Mouse (Mus musculus): ENCODE measurements at regions not wholly inside any gene's neighbourhood (a gene's known extent, or its start where the extent isn't known, plus 50 kb on each side); places are given as distances from the start of the nearest gene placed in this dataset.

- TF ChIP-seq POLR2A (IDR thresholded peaks at IDR 0.05; ENCODE audit: borderline replicate concordance, insufficient read depth, low read length), result no peak
- no peak for TF ChIP-seq CTCF (IDR thresholded peaks at IDR 0.05; ENCODE audit: borderline replicate concordance, insufficient read depth, low read depth, low read length)
Observed at GRCm38 (mm10) chr12:106868036-106868435, 620.4 kb upstream of the 3110018I06Rik start.

All from cerebellum, adult 2 months (tissue).